Mouse (Mus musculus) T-helper 1 cell (primary cell): ENCODE results near the gene Serpine2.

ENCODE experiments used
- in situ Hi-C: fragments of 300-600 bp; cut with MboI, MseI; formaldehyde crosslinking; loops from one replicate; pipeline ENCODE4 v1.15.1; 2025; ENCODE audit warnings: high pct_unique_total_duplicates

Gene Serpine2

GRCm38 (mm10) chr1:79815446-79815845 lies 45.5 kb downstream of the Serpine2 start:
- in situ Hi-C loops: no loop called here

GRCm38 (mm10) chr1:79809447-79809846 lies 51.5 kb downstream of the Serpine2 start:
- in situ Hi-C loops: no loop called here

- in situ Hi-C loops: no loop called here
Measured at GRCm38 (mm10) chr1:79806865-79807264, 54.1 kb downstream of the Serpine2 start.

- in situ Hi-C loops: no loop called here
Measured at GRCm38 (mm10) chr1:79803614-79804013, 57.4 kb downstream of the Serpine2 start.

- in situ Hi-C loops: no loop called here
Measured at GRCm38 (mm10) chr1:79802858-79803427, 58.0 kb downstream of the Serpine2 start.

GRCm38 (mm10) chr1:79797084-79797483 lies 63.9 kb downstream of the Serpine2 start:
- in situ Hi-C loops: no loop called here

GRCm38 (mm10) chr1:79786267-79786927 lies 74.6 kb downstream of the Serpine2 start:
- in situ Hi-C loops: loop anchor here (5.0 kb wide), 1 partner anchor 321 kb away; no protein-coding TSS in a partner anchor

GRCm38 (mm10) chr1:79782433-79782832 lies 78.5 kb downstream of the Serpine2 start:
- in situ Hi-C loops: no loop called here

GRCm38 (mm10) chr1:79778011-79778410 lies 83.0 kb downstream of the Serpine2 start:
- in situ Hi-C loops: no loop called here

GRCm38 (mm10) chr1:79775927-79776458 lies 85.0 kb downstream of the Serpine2 start, which contains the start of the genes Mrpl44 and Wdfy1:
TSS of gene Mrpl44 (plus strand) at chr1:79776018.
TSS of gene Wdfy1 (minus strand) at chr1:79776143.
- in situ Hi-C loops: no loop called here

GRCm38 (mm10) chr1:79774164-79774780 lies 86.7 kb downstream of the Serpine2 start:
- in situ Hi-C loops: no loop called here

GRCm38 (mm10) chr1:79768231-79768630 lies 92.7 kb downstream of the Serpine2 start:
- in situ Hi-C loops: no loop called here

- in situ Hi-C loops: no loop called here
Measured at GRCm38 (mm10) chr1:79764483-79764882, 96.5 kb downstream of the Serpine2 start.

GRCm38 (mm10) chr1:79764031-79764430 lies 96.9 kb downstream of the Serpine2 start:
- in situ Hi-C loops: no loop called here

- in situ Hi-C loops: no loop called here
Measured at GRCm38 (mm10) chr1:79762282-79763250, 98.4 kb downstream of the Serpine2 start.

GRCm38 (mm10) chr1:79761917-79762271 lies 99.1 kb downstream of the Serpine2 start:
- in situ Hi-C loops: no loop called here

- in situ Hi-C loops: no loop called here
Measured at GRCm38 (mm10) chr1:79761106-79761916, 99.7 kb downstream of the Serpine2 start.

GRCm38 (mm10) chr1:79760656-79761055 lies 100.3 kb downstream of the Serpine2 start:
- in situ Hi-C loops: no loop called here

- in situ Hi-C loops: no loop called here
Measured at GRCm38 (mm10) chr1:79759436-79759972, 101.5 kb downstream of the Serpine2 start.

- in situ Hi-C loops: no loop called here
Measured at GRCm38 (mm10) chr1:79759006-79759405, 102.0 kb downstream of the Serpine2 start.
